Mouse (Mus musculus) heart, postnatal 10 days (tissue): ENCODE measurements at regions not wholly inside any gene's neighbourhood (a gene's known extent, or its start where the extent isn't known, plus 50 kb on each side); places are given as distances from the start of the nearest gene placed in this dataset.

Experiments
- DNase-seq, 2 experiments: peaks; one replicate each; pipeline ENCODE4 v3.0.0; 2021
- intact Hi-C: fragments of 180-260 bp; cut with DNase I; formaldehyde crosslinking; loops from one replicate; pipeline ENCODE4 v1.15.1; 2025

DNA sequence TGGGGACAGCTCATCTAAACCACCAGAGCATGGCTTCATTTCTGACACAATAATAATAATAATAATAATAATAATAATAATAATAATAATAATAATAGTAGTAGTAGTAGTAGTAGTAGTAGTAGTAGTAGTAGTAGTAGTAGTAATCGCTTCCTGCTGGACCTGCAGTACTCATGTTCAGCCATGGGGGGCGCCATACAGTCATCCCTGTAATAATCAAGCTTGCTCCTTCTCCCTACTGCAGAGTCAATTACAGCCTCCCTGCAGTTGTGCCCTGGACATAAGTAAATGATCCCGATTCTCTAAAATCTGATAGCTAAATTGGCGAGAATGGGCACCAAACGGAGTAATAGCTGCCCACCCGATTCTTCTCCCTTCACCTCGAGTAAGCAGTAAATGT is 537.1 kb upstream of the Gm19410 start:
- DNase-seq: no peak
- intact Hi-C loops: no loop called here

DNA sequence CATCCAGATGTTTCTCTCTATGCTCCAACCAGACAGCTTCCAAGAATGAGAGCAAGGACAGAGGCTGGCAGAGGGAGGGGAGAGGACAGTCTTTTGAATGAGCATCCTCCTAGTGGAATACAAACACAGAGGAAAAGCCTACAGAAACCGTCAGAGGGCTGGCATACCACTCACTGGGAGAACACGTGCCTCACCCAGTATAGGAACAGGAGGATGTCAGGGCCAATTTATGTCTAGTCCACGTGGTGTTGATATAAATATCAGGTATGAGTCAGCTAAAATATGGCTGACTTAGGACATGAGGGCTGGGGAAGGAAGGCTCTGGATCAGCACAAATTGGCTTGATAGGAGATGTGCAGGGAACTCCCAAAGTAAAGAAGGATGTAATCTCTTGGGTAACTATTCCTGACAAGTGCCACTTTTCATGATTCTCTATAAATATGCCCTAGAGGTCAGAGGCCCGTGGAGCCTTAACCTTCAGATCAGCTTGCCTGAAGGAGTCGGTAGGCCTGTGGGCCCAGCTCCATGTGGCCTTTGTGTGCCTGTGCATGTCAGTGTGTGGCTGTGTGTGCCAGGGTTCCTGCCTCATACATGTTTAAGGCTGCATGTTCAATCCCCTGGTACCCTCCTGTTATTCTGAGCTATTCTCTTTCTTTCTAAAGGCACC is 531.9 kb upstream of the Gm19410 start:
- DNase-seq: peak in 1 of 2 experiments; percentile 18
- intact Hi-C loops: no loop called here

- DNase-seq: no peak
- intact Hi-C loops: no loop called here
Observed at GRCm38 (mm10) chr8:35234436-35234835, 531.2 kb upstream of the Gm19410 start.

DNA sequence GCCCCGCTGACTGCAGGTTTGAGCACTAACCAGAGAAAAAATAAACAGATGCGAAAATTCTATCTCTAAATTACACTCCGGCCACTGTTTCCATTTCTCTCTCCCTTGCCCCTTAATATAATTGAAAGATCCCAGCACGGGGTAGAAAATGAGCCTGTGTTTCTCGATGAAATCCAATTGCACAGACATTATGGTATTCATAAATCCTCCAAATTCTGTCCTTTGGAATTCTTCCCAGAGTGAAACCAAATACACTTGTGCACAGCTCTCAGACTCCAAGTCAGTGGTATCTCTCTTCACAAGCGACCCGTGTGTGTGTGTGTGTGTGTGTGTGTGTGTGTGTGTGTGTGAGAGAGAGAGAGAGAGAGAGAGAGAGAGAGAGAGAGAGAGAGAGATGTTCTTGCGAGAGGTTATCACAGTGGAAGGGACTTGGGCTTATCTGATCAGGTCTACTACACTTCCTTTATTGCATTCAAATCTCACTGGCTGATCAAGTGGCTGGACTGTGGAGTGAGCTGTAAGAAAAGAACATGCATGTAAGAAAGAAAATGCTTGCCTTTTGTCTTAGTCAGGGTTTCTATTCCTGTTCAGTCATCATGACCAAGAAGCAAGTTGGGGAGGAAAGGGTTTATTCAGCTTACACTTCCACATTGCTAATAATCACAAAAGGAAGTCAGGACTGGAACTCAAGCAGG is 529.6 kb upstream of the Gm19410 start:
- no peak for DNase-seq
- intact Hi-C loops: loop anchor here (5.0 kb wide), 1 partner anchor 66 kb away; no protein-coding TSS in a partner anchor

- DNase-seq: peak; percentile 49 to 56
Observed at GRCm38 (mm10) chr8:35237279-35237678, 528.3 kb upstream of the Gm19410 start.

GRCm38 (mm10) chr8:35240884-35241283 is 524.7 kb upstream of the Gm19410 start:
- DNase-seq: no peak
- intact Hi-C loops: no loop called here

More at GRCm38 (mm10) chr8:35237279-35237678, 528.3 kb upstream of the Gm19410 start:
- intact Hi-C loops: loop anchor here (5.0 kb wide), 1 partner anchor 65 kb away; no protein-coding TSS in a partner anchor

DNA sequence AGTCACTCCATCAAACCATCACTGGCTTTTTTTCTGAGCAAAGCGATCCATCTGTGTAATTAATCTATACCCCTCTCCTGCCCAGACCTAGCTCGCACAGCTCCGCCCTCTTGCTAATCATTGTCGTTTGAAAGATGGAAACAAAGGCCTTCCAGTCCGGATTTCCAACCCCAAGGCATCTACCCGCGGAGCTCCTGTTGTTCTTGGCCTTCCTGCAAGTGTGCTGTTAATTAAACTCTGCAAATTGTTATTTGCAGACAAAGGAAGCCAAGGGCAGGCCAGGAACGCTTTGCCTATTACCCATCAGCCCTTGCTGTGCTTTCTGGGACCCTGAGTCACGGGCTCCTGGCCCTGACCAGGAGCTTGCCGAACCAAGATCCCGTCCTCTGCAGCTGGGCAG is 522.0 kb upstream of the Gm19410 start:
- intact Hi-C loops: no loop called here
- peak; percentile 7 to 14 for DNase-seq

DNA sequence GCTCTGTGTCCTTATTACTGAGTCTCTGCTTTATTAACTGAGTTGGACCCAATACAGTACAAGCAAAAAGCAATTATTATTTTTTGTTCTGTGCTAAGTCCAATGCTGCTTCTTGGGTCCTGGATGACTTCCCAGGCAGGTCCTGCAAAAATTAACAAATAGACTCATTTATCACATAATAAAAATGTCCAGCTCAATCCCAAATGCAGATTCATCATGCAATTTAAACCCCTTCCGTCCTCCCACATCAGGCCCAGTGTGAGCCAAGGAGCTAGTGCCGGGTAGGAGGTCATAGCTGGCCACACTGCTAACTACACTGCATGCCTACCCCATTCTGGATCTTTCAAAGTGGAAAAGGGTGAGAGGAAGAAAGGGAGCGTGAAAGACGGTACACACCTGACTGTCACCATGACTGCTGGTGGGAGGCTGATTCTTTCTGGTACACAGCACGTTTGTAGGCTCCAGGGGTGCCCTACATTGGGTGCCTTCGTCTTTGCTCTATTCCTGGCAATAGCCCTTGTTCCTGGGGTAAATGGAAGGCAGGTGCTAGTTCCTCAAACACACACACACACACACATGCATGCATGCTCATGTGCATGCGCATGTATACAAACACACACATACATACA is 515.7 kb upstream of the Gm19410 start:
- no peak for DNase-seq
- intact Hi-C loops: no loop called here

DNA sequence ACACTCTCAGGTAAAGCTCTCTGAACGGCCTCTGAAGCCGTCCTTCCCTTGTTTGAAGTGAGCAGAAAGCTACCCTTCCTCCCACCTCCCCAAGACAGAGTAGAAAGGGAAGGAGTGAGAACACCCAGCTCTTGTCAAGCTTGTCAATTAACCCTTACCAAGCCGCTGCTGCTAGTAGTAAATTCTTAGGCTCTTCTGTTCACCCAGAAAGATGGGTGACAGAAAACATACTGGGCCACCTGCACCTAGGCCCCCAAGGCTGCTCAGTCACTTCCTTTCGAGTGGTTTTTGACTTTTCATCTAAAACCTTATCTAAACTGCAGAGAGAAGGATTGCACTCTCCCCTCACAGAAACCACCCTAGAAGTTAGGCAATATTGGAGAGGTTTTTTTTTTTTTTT is 514.9 kb upstream of the Gm19410 start:
- intact Hi-C loops: no loop called here
- no peak for DNase-seq

DNA sequence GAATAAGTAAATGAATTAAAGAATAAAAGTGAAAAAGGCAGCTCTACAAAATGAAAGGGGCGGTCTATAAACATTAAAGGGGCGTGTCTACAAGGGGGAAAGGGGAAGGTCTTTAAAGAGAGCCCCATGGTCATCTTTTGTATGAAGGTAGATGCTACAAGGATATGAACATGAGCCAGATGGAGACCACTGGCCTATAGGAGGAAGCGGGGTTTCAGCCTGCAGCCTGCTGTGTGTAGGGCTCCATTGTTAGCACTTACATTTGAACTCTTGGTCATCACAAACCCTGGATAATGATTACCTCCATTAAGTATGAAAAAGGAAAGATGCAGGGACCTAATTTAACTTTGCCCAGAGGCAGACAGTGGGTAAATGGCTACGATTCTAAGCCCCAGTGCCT is 511.6 kb upstream of the Gm19410 start:
- intact Hi-C loops: no loop called here
- DNase-seq: no peak

GRCm38 (mm10) chr8:35255327-35255726 is 510.3 kb upstream of the Gm19410 start:
- intact Hi-C loops: no loop called here
- no peak for DNase-seq

DNA sequence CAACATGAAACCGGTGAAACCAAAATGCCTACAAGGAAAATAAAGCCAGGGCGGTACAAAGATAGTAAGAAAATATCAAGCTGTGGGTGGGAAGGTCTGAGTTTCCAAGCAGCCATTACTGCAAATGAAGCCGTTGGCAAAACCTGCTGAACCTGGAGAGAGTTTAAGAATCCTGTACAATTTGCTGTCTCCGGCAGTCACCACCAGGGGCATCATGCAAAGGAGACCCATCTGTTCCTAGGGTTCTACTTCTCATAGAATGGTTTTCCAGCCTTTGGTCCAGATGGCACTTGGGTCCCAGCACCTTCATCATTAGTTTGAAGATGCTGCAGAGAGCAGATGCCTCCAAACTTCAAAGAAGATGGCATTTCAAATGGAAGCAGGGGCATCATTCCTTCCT is 508.6 kb upstream of the Gm19410 start:
- DNase-seq: no peak
- intact Hi-C loops: no loop called here

DNA sequence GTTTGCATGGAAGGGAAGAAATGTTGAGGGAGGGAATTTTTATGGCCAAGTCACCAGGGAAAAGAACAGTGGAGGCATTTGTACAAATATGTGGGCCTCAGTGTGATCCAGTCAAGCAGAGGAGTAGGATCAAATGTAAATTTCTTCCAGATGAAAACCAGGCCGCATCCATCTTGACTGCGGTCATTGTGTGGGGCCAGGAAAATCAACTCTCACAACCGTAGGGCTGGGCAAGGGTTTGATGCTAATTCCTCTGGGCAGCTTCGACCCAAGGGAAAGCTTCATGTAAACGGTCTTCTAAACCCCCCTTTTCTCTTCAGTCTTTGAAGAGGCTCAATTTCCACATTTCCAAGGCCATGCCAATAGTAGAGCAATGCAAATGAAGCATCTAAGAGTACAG is 497.4 kb upstream of the Gm19410 start:
- intact Hi-C loops: no loop called here
- no peak for DNase-seq

GRCm38 (mm10) chr8:35268986-35269385 is 496.6 kb upstream of the Gm19410 start:
- intact Hi-C loops: no loop called here

DNA sequence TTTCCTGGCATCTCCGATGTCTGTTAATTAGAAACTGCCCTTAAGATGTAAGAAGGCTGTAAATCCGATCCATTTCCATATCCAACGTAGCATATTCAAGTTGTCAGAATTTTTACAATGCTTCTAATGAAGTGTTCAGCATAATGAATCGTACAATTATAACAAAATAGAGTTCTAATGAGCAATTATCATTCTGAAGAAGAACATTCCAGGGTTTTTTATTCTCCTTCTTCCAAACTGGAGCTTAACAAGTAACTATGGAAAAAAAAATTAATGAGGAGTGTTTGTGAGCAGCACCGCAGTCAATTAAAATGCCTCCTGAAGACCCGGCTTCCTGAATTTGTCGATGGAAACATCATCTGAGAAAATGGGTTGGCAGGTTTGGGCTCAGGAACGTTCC is 489.6 kb upstream of the Gm19410 start:
- DNase-seq: no peak
- intact Hi-C loops: no loop called here

More at GRCm38 (mm10) chr8:35268986-35269385, 496.6 kb upstream of the Gm19410 start:
- DNase-seq: no peak

DNA sequence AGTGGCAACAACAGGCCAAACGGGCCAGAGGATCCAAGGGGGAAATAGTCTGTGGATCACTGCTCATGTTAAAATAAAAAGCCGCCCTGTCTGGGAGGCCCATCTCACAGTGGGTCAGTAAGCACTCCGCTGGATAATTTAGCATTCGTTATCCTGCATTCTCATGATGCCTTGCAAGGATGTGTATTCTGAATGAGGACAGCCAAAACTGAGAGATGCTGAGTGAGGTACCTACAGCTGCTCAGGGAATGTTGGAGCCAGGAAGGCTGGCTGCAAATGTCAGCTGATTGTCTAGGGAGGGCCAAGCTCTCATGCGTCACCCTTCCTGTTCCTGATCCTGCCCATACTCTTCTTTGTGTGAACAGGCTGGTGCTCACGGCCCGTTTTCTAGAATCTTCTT is 489.1 kb upstream of the Gm19410 start:
- intact Hi-C loops: no loop called here
- DNase-seq: no peak

- intact Hi-C loops: no loop called here
- no peak for DNase-seq
Observed at GRCm38 (mm10) chr8:35278946-35279345, 486.6 kb upstream of the Gm19410 start.

DNA sequence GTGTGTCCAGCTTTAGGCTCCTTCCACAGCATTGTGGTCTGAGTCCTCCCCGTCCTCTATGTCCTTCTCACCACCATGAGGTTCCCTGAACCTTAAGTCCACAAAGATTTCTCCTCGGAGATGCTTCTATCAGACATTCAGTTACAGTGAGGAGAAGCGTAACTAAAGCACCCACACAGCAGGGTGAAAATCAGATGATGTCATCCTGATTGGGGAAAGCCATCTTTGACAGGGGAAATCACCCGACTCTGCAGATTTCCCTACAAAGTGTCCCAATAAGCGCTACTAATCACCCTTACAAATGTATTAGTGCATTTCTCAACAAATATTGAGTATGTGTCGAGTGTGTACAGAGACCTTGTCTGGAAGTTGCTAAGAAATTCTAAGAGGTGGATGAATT is 484.8 kb upstream of the Gm19410 start:
- intact Hi-C loops: no loop called here
- no peak for DNase-seq

DNA sequence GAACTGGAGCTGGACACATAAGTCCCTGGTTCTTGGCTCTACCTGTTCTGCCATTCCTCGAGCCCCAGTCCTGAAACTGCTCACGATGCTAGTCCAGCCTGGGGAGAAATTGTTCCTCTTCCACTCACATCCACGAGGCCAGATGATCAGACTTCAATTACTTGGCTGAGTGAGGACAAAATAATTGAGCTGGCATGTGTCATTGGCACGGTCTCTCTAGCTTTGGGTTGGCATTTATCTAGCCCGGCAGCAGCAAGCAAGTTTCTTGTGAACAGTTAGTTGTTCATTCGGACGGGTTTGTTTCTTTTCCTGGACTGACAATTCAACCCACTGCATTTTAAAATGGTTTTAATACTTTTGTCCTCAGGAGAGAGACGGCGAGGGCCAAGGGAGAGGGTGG is 482.2 kb upstream of the Gm19410 start:
- no peak for DNase-seq
- intact Hi-C loops: no loop called here

GRCm38 (mm10) chr8:35289018-35289417 is 476.6 kb upstream of the Gm19410 start:
- intact Hi-C loops: no loop called here
- DNase-seq: no peak

GRCm38 (mm10) chr8:35289967-35290366 is 475.6 kb upstream of the Gm19410 start:
- intact Hi-C loops: no loop called here
- DNase-seq: no peak
